Mouse (Mus musculus): ENCODE data around the gene Ucn. TPM values are rescaled to one million over a fixed set of nuclear protein-coding genes. Genes with fewer than 3 reads are reported as not detected.
A peak's percentile ranks its signal among the peaks of the same experiment; 100 is the strongest.

The Ucn gene
- total RNA-seq, 1 experiment from 2014 or later, result not detected

DNA sequence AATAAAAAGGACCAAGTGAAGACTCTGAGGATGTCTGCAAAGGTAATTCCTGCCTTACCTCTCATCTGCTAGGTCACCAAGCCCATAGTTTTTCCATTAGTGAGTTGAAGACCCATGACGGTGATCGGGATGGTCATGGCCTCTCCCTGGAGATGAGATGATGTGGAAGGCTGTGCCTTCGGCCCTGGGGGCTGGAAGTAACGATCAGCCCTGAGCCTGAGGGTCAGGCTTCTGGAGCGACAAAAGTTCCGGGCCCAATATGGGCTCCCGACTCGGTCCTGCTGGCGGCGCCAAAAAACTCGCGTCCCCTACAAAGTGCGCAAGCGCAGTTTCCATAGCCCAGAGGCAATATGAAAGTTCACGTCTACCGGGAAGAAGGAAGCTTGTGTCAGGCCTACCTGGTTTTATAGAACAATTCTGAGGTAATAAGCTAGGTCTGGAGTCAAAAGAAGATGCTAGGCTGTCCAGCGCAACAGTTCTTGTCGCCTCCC, 30.6 kb downstream of the Ucn start, which contains the start of gene Slc30a3:
Gene Slc30a3, minus strand, starts transcription at position 238 of the 491 bp plus-strand sequence.
- no peak for DNase-seq

DNA sequence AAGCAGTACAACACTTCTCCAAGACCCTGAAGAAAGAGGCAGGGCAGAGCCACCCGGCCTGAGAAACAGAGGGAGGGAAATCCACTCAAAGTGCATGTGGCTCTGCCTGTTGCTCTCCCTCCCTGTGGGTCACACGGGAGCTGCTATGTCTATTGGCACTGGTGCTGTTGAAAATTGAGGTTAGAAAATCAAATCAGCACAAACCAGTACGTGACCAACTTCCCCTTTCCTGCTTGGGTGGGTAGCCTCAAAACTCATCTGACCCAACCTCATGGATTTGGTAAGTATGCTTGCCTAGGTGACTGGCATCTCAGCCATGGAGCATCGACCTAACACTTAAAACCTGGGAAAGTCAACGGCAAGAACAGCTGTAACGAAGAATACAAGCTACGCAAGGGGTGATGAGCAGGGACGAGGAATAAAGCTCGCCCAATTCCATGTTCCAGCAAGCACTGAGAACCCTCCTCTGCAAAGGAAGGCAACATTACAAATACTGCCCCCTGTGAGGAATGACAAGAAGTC, 32.8 kb downstream of the Ucn start, which contains the start of gene Dnajc5g:
Gene Dnajc5g, plus strand, starts transcription at position 472 of the 522 bp plus-strand sequence.
- DNase-seq, result no peak

- DNase-seq, result no peak
Measured at GRCm38 (mm10) chr5:31095711-31096480, 42.7 kb downstream of the Ucn start.

- DNase-seq, result peak; percentile 73
Measured at GRCm38 (mm10) chr5:31094799-31095691, 43.6 kb downstream of the Ucn start.

GRCm38 (mm10) chr5:31094100-31094798, 44.4 kb downstream of the Ucn start:
- no peak for DNase-seq

- DNase-seq, result peak; percentile 44
Measured at GRCm38 (mm10) chr5:31093151-31094041, 45.2 kb downstream of the Ucn start.

GRCm38 (mm10) chr5:31092231-31092975, 46.2 kb downstream of the Ucn start:
- no peak for DNase-seq

Other genes starting within 250 kb of the Ucn start
- 210 and 212 TPM in 2 replicates for gene Ost4, start 231.0 kb downstream of the Ucn start, total RNA-seq (2021)
- 46.2 and 51.0 TPM in 2 replicates for gene Emilin1, start 225.4 kb downstream of the Ucn start, total RNA-seq (2021)
- gene Khk, start 217.4 kb downstream of the Ucn start, total RNA-seq (2021), result 48.4 and 70.5 TPM in 2 replicates
- gene Cgref1, start 193.2 kb downstream of the Ucn start, total RNA-seq (2021), result 0.56 and 0.86 TPM in 2 replicates
- 117 and 128 TPM in 2 replicates for gene Preb, start 178.5 kb downstream of the Ucn start, total RNA-seq (2021)
- 1.1 and 1.2 TPM in 2 replicates for gene Tcf23, start 170.2 kb downstream of the Ucn start, total RNA-seq (2021)
- 116 and 121 TPM in 2 replicates for gene Atraid, start 90.5 kb downstream of the Ucn start, total RNA-seq (2021)
- 19.7 and 24.0 TPM in 2 replicates for gene Slc5a6, start 89.9 kb downstream of the Ucn start, total RNA-seq (2021)
- gene Cad, start 84.0 kb downstream of the Ucn start, total RNA-seq (2021), result 31.0 and 37.3 TPM in 2 replicates
- gene Dnajc5g, start 32.5 kb downstream of the Ucn start, total RNA-seq (2021), result not detected in 2 replicates
- gene Slc30a3, start 30.6 kb downstream of the Ucn start, total RNA-seq (2021), result 0.49 and 0.74 TPM in 2 replicates
- not detected in 2 replicates for gene Trim54, start 22.1 kb downstream of the Ucn start, total RNA-seq (2021)
- 41.7 and 46.4 TPM in 2 replicates for gene Mpv17, start 15.4 kb upstream of the Ucn start, total RNA-seq (2021)
- 1.7 and 1.9 TPM in 2 replicates for gene Gm29609, start 41.1 kb upstream of the Ucn start, total RNA-seq (2021)
- 54.3 and 58.6 TPM in 2 replicates for gene Gtf3c2, start 41.3 kb upstream of the Ucn start, total RNA-seq (2021)
- 85.0 and 95.4 TPM in 2 replicates for gene Snx17, start 54.4 kb upstream of the Ucn start, total RNA-seq (2021)
- gene Eif2b4, start 54.6 kb upstream of the Ucn start, total RNA-seq (2021), result 42.7 and 64.9 TPM in 2 replicates
- 25.8 and 27.9 TPM in 2 replicates for gene Zfp513, start 63.5 kb upstream of the Ucn start, total RNA-seq (2021)
- 117 and 121 TPM in 2 replicates for gene Ppm1g, start 81.9 kb upstream of the Ucn start, total RNA-seq (2021)
- gene Nrbp1, start 102.0 kb upstream of the Ucn start, total RNA-seq (2021), result 79.7 and 87.7 TPM in 2 replicates
- not detected in 2 replicates for gene Gm9970, start 102.4 kb upstream of the Ucn start, total RNA-seq (2021)
- 2.7 and 4.8 TPM in 2 replicates for gene Krtcap3, start 112.9 kb upstream of the Ucn start, total RNA-seq (2021)
- 36.0 and 41.5 TPM in 2 replicates for gene Ift172, start 152.3 kb upstream of the Ucn start, total RNA-seq (2021)
- gene Fndc4, start 157.3 kb upstream of the Ucn start, total RNA-seq (2021), result 10.9 and 12.2 TPM in 2 replicates
- gene Gckr, start 158.6 kb upstream of the Ucn start, total RNA-seq (2021), result 1.6 and 13.8 TPM in 2 replicates

Measured in adrenal gland, postnatal 14 days (tissue).